Mouse (Mus musculus) liver, embryonic 14.5 days (tissue): ENCODE results near the gene Cachd1. TPM values are rescaled to one million over a fixed set of nuclear protein-coding genes. Genes with fewer than 3 reads are reported as not detected.

Experiments used
- ATAC-seq: fragments of 200-750 bp; cut with Nextera tagmentation; 2 replicates; pipeline ENCODE4 v1.8.0; 2017; ENCODE audit warnings: moderate number of reproducible peaks, mild to moderate bottlenecking, moderate library complexity; ENCODE audit not compliant: insufficient read depth
- DNase-seq, 3 experiments: peaks; one replicate each; pipeline ENCODE4 v3.0.0-alpha.2; 2012 to 2013; ENCODE audit warnings: low read depth in 3 of 3, low spot score in 3 of 3
- H3K27ac ChIP-seq: fragments of 300-500 bp; sonication (generic); 2 replicates; pipeline ENCODE4 v1.5.1; 2014; ENCODE audit warnings: moderate library complexity, mild to moderate bottlenecking, control low read depth, inconsistent platforms
- H3K27me3 ChIP-seq: fragments of 300-500 bp; sonication (generic); 2 replicates; pipeline ENCODE4 v1.6.1; 2014; ENCODE audit warnings: mild to moderate bottlenecking, low read length, moderate library complexity; ENCODE audit not compliant: control insufficient read depth, insufficient read depth
- H3K36me3 ChIP-seq: fragments of 300-500 bp; sonication (generic); replicated peaks from 2 replicates; pipeline ENCODE4 v1.6.1; 2014; ENCODE audit warnings: low read depth; ENCODE audit not compliant: control insufficient read depth, insufficient read depth
- H3K4me1 ChIP-seq, 2 experiments: fragments of 200-500 bp in 1 of 2; fragments of 300-500 bp in 1 of 2; sonication (generic) in 1 of 2; replicated peaks; 2 replicates each; pipeline ENCODE4 v1.6.1; 2012 to 2014; ENCODE audit warnings: antibody characterized with exemption in 1 of 2, inconsistent platforms in 1 of 2, low read length in 1 of 2; ENCODE audit not compliant: control insufficient read depth in 2 of 2, insufficient read depth in 2 of 2
- H3K4me2 ChIP-seq: fragments of 300-500 bp; sonication (generic); 2 replicates; pipeline ENCODE4 v1.6.1; 2014; ENCODE audit warnings: low read depth, mild to moderate bottlenecking, control low read depth, moderate library complexity
- H3K4me3 ChIP-seq, 2 experiments: fragments of 200-500 bp in 1 of 2; fragments of 300-500 bp in 1 of 2; sonication (generic) in 1 of 2; 2 replicates each; pipeline ENCODE4 v1.5.1; 2012 to 2014; ENCODE audit warnings: low read depth in 2 of 2, low read length in 2 of 2, mild to moderate bottlenecking in 2 of 2, control low read depth in 1 of 2, inconsistent platforms in 1 of 2, moderate library complexity in 1 of 2; ENCODE audit not compliant: insufficient read depth in 1 of 2
- H3K9ac ChIP-seq: fragments of 300-500 bp; sonication (generic); replicated peaks from 2 replicates; pipeline ENCODE4 v1.6.1; 2014; ENCODE audit warnings: mild to moderate bottlenecking, control low read depth, moderate library complexity
- H3K9me3 ChIP-seq: fragments of 300-500 bp; sonication (generic); 2 replicates; pipeline ENCODE4 v1.6.1; 2016; ENCODE audit warnings: low read length, mixed read lengths; ENCODE audit not compliant: control insufficient read depth
- CTCF ChIP-seq: IDR thresholded peaks from 2 replicates; pipeline ENCODE4 v1.5.1; 2016; ENCODE audit warnings: antibody characterized with exemption, low read depth, control low read depth
- EP300 ChIP-seq: IDR thresholded peaks from 2 replicates; pipeline ENCODE4 v1.6.1; 2016; ENCODE audit warnings: antibody characterized with exemption, low read depth
- WGBS: fragments of 180-500 bp; shearing (Covaris S2); extraction: QIAGEN DNeasy Blood & Tissue Kit; methylation state at CpG from one replicate; pipeline ENCODE4 v1.1.7; 2014; ENCODE audit not compliant: insufficient replicate concordance; 5-methylcytosine and 5-hydroxymethylcytosine counted together
- polyA plus RNA-seq, 2 experiments: library from polyadenylated mRNA; depleted of rRNA in 1 of 2; stranded (reverse) in 1 of 2; unstranded in 1 of 2; fragments of >200 nt; fragmentation: Nextera tagmentation in 1 of 2; extraction: Ambion mirVana in 1 of 2; gene quantifications; 2 replicates each; pipeline versions ENCODE4 v1.2.1 to v1.2.3; 2012 to 2014

The Cachd1 gene
- polyA plus RNA-seq, 2 experiments = 4.5 to 10.2 TPM

DNA sequence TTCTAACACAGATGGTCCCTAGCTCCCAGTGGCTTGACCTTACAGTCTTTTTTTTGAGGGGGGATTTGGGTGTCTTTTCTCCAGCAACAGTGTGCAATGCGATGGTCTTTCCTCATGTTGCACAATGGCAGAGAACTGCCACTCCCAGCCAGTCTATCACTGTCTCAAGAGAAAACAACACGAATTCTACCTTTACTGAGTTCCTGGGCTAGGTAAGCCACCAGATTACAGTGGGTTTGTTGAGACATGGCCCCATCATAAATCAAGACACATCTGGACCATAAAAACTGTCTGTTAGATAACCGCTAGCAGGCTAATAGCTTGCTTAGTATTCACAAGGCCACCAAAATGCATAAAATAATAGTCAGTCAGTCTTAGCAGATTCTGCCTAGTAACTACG, 147.8 kb downstream of the Cachd1 start:
- 66% methylated on average over 4 of the region's 4 CpGs for WGBS

DNA sequence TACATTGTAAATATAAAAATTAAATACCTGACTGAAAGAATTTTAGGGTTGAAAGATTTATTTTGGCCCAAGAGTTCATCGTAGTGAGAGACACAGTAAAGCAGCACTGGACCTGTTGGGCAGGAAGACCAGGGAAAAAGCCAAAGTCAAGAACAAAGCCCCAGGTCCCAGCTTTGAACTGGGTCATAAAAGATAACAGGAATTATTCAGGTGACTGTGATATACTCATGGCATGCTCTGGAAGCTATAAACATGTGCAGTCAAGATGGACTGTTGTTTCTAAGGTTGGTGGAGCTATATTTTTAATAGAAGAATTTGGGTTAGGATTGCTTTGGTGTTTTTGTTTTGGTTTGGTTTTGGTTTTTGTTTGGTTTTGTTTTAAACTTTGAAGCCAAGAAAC, 148.7 kb downstream of the Cachd1 start:
- Histone ChIP-seq H3K9ac (no peak overlapping the region), H3K27me3 (no peaks in the 10 kb centered on the region), H3K4me3 (no peak overlapping the region), H3K36me3 (no peaks in the 10 kb centered on the region), H3K9me3 (no peaks in the 10 kb centered on the region), H3K4me1 (no peaks in the 10 kb centered on the region), H3K27ac (no peak overlapping the region), H3K4me2 (no peak overlapping the region)
- TF ChIP-seq EP300 (no peak), CTCF (no peak)
- 72% methylated on average over 1 of the region's 1 CpGs for WGBS
- no peak for DNase-seq
- no peak for ATAC-seq

More for the DNA sequence above, 147.8 kb downstream of the Cachd1 start:
- Histone ChIP-seq H3K27ac (no peak overlapping the region), H3K27me3 (no peaks in the 10 kb centered on the region), H3K4me2 (no peak overlapping the region), H3K36me3 (no peaks in the 10 kb centered on the region), H3K4me1 (no peaks in the 10 kb centered on the region), H3K4me3 (no peak overlapping the region), H3K9ac (no peak overlapping the region), H3K9me3 (no peaks in the 10 kb centered on the region)
- no peak for DNase-seq
- TF ChIP-seq EP300 = no peak
- TF ChIP-seq CTCF = no peak
- no peak for ATAC-seq

DNA sequence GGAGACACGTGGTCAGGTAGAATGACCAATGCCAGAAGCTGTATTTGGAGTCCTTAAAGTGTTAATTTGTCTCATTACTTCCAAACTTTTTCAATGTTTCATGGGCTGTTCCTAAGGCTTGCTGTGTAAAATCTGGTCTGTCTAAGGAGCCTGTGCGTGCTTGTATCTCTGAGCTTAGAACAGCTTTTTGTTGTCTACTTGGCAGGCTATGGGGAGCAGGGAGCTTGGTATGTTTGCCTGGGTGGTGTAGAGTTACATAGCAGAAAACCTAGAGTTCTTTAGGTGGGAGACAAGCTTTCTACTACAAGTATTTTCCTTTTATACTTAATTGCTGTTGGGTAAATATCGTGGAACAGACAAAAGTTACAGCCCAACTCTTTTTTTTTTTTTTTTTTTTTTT, 150.1 kb downstream of the Cachd1 start:
- H3K27ac ChIP-seq = no peak overlapping the region
- no peaks in the 10 kb centered on the region for H3K9me3 ChIP-seq
- H3K4me2 ChIP-seq = no peak overlapping the region
- 61% methylated on average over 3 of the region's 3 CpGs for WGBS
- H3K36me3 ChIP-seq = no peaks in the 10 kb centered on the region
- no peaks in the 10 kb centered on the region for H3K27me3 ChIP-seq
- DNase-seq (no peak), ATAC-seq (no peak)
- H3K4me1 ChIP-seq = no peaks in the 10 kb centered on the region
- TF ChIP-seq CTCF (no peak), EP300 (no peak)
- no peak overlapping the region for H3K9ac ChIP-seq
- no peak overlapping the region for H3K4me3 ChIP-seq

DNA sequence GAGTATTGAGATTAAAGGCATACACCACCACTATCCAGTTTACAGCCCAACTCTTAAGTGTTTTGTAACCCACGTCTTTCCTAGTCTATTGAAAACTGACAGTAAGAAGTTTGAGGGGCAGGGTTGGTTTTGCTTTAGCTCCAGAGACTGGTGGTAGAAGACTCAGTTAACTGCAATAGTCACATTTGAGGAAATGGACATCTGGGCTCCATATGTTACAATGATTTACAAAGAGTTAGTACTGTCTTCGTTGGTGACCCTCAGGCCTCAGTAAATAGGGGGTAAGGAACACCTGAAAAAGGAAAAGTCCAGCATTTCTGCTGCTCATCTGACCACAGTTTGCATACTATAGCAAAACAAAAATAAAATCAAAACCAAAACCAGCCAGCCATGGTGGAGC, 150.6 kb downstream of the Cachd1 start:
- Histone ChIP-seq H3K27me3 (no peaks in the 10 kb centered on the region), H3K36me3 (no peaks in the 10 kb centered on the region), H3K9me3 (no peaks in the 10 kb centered on the region), H3K27ac (no peak overlapping the region), H3K4me1 (no peaks in the 10 kb centered on the region), H3K4me3 (no peak overlapping the region), H3K4me2 (no peak overlapping the region), H3K9ac (no peak overlapping the region)
- WGBS = 47% methylated on average over 2 of the region's 2 CpGs
- TF ChIP-seq EP300 = no peak
- TF ChIP-seq CTCF = no peak
- ATAC-seq (no peak), DNase-seq (no peak)

DNA sequence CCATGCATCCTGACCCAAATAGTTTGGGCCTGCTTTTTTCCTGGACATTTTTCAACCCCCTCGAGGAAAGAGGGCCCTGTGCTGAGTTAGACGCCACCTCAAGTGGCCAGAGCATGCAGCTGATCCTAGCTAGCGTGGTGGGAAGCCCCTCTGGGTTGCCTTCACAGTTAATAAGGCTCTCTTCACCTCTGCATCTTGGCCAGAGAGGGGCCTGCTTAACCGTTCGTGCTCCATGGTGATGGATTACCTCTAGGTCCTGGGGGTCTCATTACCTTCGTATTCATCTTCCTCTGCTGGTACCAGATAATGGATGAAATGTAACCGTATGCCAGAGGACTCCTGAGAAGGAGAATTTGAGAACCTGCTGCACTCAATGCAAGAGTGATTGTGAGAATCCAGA, 167.2 kb downstream of the Cachd1 start:
- ATAC-seq (no peak), DNase-seq (no peak)
- Histone ChIP-seq H3K9me3 (no peaks in the 10 kb centered on the region), H3K9ac (no peak overlapping the region), H3K4me3 (no peak overlapping the region), H3K4me2 (no peak overlapping the region), H3K4me1 (no peaks in the 10 kb centered on the region), H3K27me3 (no peaks in the 10 kb centered on the region), H3K36me3 (no peaks in the 10 kb centered on the region), H3K27ac (no peak overlapping the region)
- TF ChIP-seq CTCF = no peak
- TF ChIP-seq EP300 = no peak
- 57% methylated on average over 7 of the region's 7 CpGs for WGBS
